Mouse (Mus musculus): Measurements from ENCODE around the gene Rdh5.

DNA sequence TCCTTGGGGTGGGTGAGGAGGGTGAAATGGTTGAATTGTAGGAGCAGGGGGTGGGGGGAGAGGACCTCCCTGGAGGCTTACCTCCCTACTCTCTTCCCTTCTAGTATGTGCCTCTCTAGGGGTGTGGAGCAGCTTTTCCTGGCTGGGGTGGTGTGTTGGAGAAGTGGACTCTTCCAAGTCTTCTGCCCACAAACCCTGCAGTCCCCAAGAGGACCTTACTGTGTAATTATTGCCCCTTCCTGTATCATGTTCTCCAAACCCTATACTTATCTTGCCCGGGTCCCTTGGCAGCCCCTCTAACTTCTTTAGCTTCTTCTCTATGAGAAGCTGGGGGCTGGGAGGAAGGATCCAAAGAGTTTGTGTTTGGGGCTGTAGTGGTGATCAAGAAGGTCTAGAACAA lies 25.9 kb downstream of the Rdh5 start:
- TF ChIP-seq CTCF (conservative IDR thresholded peaks at IDR 0.05; ENCODE audit: low read length) (no peak), POU5F1 (IDR thresholded peaks at IDR 0.05; ENCODE audit: borderline replicate concordance, low read length) (no peak), NANOG (IDR thresholded peaks at IDR 0.05; ENCODE audit: borderline replicate concordance, low read length) (no peak)

All from E14TG2a.4 (cell line).